Mouse (Mus musculus) NIH3T3 (cell line): Measurements from ENCODE around the gene Cd300lf.

ENCODE experiments used
- DNase-seq: peaks from one replicate; pipeline ENCODE4 v3.0.0-alpha.2; 2012; ENCODE audit warnings: low read depth

The Cd300lf gene

DNA sequence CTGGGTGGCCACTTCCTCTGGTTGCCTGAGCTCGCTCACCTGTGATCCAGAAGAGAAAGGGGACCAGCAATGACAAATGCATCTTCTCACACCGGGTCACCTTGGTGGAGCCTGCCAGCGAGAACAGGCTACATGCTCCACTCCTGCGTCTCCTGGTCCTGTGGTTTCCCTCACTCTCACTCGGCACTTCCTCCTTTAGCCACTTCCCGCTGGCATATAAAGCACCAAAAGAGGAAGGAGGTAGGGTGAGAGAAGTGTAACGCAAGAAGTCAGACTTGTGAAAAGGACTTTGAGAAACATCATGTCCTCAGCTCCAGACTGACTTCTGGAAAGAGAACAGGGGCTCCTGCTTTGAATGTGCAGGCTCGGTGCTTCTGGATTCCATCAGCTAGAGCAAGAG is at the start of gene Cd300lf:
Gene Cd300lf, minus strand, starts transcription at position 193 of the 400 bp plus-strand sequence.
- DNase-seq, result no peak

DNA sequence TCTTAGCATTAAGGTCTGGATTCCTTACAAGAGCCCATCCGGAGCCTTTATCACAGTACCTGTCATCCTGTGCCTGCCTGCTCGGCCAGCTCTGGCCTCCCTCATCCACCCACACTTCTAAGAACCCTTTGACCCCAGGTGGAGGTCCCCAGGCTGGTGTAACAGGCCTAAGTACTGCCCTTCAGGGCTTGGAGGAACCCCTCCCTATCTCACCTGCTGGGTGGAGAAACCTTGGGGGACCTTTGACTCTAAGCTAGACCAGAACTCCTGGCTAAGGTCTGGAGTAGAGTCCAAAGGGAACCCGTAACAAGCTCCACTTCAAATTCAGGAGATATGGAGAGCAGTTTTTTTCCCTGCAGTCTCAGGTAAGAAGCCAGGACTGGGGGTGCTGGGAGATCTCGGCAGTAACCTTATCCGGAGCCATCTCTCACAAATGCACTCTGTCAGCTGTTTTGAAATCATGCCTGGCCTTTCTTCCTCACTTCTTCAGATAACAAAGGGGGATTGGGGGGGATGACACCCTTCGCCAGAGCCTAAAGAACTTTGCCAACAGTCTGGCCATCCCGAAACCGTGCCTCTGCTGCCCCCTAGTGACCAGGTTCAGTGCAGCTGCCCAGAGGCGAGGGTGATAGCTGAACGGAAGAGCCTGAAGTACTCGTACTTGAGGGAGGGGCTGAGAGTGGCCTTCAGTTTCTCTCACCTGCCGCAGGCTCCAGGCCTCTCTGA is 48.3 kb upstream of the Cd300lf start:
- peak; percentile 86 for DNase-seq

DNA sequence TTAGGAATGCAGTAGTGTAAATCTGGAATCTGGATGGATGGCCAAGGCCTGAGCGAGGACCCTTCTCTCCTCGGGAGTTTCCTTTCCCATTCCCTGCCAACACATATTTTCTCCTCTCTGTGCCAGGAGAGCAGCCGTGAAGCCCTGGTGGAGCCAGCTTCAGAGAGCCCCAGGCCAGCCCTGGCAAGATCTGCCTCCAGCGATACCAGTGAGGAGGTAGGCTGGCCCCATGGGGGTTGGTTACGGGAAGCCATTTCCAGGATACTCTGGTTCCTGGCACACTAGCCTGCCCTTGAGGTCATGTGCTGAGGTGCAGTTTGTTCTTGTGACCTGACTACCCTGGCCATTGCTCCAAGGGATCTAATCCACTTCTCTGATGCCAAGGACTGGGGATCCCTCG is 46.1 kb upstream of the Cd300lf start:
- peak; percentile 46 for DNase-seq

DNA sequence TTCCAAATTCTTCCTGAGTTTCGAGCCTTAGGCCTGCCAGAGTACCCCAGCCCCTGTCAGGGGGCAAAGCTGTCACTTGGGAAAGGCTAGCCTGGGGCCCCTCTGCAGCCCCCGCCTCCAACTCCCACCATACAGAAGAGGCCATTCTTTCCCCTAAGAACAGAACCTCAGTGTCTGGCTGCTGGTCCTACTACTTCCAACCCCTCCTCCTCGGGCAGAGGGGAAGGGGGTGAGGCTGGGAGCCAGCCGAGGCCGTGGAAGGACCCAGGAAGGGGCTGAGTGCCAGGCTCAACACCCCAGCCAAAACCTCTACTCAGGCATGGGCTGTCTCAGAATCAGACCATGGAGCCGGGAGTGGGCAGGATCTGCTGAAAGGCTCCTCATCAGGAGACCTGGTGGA is 45.4 kb upstream of the Cd300lf start:
- DNase-seq, result no peak

DNA sequence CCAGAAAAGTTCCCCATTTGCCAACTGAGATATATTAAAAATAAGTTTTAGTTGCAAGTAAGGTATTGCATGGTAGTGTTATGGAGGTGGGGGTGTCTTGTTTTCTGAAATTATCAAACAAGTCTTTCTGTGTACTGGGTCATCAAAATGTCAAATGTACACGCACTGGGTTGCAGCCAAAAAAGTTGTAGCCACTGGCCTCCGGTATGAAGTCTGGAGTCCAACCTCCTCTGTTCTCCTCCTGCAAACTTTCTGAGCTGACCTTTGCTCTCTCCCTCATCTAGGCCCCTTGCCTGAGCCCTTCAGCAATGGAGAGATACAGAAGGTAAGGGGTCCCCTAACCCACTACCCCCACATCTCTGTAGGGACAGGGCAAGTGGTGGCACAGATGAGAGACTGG is 45.0 kb upstream of the Cd300lf start:
- no peak for DNase-seq

DNA sequence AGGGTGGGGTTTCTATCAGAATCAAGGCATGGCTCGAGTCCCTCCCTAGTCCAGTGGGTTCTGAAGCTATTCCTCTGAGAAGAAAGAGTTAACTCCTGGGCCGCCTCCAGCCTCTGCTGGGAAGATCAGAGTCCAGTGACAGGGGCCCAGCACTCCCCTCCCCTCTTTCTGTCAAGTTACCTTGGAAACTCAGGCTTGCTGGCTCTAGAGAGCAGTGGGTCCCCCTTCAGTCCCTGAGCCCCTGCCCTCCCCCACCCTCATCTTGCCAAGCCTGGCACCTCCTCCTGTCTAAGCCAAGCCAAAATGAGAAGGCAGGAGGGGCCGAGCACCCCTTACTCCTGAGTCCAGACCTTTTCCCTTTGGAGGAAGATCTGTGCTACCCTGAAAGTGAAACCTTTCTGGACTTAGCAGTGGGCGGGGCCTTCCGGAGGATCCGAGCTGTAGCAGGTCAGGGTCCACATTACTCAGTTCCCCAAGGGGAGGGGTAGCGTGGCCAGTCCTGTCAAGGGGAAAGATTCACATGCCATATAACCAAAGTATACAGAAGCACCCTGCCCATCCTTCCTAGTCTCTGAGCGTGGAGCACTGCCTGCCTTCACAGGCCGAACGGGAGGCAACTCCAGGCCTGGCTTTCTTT is 43.9 kb upstream of the Cd300lf start:
- DNase-seq, result no peak

DNA sequence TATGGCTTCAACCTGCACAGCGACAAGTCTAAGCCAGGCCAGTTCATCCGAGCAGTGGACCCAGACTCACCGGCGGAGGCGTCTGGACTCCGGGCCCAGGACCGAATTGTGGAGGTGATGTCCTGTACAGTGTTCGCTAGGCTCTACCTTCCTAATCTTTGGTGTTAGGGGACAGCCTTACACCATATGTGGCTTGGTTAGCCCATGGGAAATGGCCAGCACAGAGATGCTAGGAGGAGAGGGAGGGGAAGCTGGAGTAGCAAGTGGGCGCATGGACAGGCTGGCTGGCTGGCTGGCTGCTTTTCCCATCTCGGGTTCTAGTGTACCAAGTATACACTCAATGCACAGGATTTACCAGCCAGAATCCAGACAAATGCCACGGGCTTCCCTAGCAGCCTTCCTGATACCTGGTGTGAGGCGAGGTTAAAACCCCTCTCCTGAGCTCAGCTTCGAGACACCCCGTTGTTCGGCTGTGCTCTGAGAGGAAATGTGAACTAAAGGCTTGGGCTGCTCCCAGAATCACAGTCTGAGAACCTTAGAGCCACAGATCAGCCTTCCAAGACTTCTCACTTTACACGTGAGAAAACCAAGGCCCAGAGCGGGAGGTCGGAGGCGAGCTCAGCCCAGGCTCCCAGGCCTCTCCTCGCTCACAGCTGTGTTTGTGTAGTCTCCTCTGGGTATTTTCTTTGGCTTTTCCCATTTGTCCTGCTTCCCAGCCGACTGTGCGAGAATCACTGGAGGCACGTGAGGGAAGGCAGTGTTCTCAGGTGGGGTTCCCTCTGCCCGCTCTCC is 42.8 kb upstream of the Cd300lf start:
- no peak for DNase-seq

DNA sequence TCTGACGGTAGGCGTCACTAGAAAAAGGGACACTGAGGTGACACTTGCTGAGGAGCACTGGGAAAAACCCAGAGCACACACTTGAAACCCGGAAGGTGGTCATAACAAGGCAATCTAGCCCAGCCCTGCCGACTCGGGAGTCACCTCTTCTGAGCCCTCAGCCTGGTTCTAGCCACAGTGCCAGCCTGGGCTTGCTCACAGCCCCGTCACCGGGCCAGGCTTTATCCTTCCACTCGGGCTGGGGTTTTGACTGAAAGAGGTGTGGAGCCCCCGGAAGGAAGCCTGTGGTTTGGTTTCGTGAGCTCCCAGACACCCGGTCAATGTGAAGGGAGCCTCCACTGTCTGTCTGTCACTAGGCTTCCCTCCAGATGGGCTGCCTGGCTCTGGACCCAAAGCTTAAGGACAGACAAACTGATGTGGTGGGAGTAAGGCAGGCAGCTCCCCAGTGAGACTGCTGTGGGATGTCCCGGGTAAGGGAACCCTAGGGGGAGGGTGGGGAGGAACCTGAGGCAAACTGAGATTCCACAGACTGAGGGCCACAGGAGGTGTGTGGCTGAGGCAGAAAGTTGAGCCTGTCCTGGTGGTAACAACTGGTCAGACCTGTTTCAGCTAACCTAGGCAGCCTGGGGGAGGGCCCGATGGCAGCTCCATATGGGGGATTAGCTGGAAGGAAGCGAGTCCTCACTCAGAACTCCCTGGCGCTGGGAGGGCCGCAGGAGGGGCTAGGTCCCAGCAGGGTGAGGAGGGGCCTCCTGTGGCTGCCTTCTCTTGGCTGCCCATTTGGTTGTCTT is 40.0 kb upstream of the Cd300lf start:
- no peak for DNase-seq

DNA sequence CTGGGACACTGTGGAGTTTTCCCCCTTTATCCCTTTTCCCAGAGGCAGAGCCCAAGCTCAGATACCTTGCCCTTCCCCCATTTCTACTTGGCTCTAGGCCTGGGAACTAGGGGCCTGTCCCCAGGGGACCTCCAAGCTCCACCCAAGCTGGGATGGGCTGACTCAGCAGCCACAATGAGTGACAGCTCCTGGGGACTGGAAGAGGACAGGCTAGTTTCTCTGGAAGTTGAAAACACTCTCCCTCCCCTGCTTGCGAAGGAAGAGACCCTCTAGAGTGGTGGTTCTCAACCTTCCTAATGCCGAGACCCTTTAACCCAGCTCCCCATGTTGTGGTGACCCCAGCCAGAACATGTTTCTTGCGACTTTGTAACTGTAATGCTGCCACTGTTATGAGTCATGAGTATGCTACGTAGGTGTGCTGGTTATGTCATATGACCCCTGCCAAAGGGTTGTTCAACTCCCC is 39.1 kb upstream of the Cd300lf start:
- peak; percentile 71 for DNase-seq

DNA sequence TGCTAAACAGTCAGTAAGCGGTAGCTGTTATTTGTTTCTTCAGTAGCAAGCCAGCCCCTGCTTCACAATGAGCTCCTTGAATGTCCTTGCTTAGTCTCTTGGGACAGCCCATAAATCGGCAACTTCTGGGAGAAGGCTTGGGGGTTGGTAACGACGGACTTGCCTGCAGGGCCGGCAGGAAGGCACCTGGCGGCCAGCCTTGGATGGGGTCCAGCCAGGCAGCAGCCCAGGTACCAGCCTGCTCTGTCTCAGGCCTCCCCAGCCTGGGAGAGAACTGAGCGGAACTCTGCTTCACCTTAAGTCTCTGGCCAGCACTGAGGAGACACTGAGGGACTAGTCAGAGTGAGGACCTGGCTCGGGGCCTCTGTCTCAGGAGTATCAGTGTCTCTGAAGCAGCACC is 37.3 kb upstream of the Cd300lf start:
- DNase-seq, result no peak

DNA sequence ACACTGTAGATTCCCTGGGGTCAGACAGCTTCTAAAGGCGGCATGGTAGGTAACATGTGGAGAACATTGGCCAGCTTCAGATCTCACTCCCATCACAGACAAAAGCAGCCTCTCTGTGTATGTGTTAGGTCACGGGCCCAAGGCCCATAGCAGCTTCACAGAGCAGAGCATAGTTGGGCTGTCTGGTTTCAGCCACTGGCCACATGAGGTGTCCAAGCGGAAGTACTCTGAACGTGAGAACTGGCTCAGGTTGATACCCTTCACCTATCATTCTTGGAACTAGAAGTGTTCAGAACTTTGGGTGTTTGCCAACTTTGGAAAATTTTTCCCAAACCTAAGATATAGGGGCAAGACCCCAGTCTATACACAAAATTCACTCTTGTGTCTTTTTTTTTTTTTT is 35.6 kb upstream of the Cd300lf start:
- DNase-seq, result no peak

DNA sequence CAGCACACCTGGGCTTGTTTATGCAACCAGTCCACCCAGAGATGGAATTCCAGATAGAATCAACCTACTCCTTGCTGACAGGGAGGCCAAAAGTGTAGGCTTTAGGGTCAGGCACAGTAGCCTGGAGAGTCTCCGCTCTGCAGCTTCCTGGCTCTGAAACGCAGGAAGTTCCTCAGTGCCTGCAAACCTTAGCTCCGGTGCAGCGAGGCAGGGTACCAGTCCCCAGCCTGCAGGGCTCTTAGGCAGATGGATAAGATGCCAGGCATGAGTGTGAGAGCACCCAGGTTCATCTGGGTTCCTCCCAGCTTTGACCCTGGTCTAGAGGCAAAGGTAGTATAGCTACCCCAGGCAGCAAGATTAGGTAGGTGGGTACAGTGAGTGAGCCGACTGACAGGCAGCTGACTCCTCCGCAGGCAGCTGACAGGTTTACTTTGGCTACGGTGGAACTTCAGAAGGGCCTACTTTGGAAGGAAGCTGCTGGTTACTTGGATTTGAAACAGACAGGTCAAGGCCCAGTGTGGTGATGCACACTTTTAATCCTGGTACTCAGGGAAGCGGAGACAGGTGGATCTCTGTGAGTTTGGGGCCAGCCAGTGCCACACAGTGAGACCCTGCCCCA is 33.9 kb upstream of the Cd300lf start:
- DNase-seq, result no peak

DNA sequence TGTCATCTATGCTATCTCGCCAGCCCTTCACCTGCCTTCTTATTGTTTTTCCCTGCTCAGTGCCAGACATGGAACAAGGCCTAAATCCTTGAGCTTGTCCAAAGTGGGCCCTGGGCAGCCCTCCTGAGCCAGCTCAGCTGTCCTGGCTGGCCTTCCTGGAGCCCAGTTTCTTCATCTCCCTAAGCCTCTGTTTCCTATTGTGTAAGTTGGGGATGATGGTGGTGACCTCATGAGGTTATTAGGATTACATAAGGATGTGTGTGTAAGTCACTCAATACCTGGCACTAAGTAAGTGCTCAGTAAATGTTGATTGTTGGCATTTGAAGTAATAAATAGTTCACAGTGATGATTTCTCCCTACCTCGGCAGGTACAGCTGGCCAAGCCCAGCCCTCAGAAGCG is 33.0 kb upstream of the Cd300lf start:
- DNase-seq, result no peak

DNA sequence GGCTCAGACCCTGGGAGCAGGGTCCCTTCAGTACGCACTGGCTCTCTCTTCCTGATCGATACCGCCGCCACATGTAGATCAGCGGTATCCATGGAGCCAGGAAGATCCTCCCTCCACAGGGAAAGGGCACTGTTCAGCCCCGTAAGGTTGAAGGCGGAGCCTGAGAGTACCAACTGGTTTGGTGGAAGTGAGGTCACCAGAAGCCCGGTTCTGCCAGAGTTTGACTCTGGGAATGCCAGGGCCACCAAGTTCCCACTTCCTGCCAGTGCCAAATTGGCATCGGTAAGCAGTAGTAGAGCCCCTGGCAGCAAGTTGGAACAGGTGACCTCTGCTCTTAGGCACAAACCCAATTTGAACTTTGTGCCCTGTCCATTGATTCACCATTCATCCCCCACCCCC is 31.2 kb upstream of the Cd300lf start:
- no peak for DNase-seq

DNA sequence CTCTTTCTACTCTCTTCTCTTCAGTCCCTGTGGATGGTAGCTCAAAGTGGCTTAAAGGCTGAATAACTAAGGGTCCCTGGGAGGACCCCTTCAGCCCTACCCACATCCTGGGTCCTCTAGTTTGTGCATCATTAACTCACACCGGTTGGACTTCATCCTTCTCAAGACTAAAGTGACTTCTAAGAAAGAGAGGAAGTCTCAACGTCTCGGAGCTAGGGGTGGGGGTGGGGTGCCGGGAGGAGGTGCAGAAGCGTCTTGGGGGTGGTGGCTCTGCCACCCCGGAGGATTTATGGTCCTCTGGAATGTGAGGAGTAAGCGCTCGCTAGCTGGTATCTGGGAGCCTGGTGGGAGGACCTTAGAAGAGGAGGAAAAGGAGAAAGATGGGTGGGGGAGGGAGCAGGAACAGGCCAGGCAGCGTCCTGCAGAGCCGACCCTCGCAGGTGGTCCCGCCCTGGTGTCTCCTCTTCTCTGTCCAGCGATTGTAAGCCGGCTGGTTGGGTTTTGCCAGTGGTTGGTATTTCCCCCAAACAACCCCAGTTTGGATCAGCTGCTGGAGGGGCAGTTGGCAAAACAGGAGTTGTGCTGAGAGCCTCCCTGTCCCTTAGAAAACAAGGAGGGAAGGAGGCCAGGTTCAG is 30.7 kb upstream of the Cd300lf start:
- DNase-seq, result peak; percentile 49

DNA sequence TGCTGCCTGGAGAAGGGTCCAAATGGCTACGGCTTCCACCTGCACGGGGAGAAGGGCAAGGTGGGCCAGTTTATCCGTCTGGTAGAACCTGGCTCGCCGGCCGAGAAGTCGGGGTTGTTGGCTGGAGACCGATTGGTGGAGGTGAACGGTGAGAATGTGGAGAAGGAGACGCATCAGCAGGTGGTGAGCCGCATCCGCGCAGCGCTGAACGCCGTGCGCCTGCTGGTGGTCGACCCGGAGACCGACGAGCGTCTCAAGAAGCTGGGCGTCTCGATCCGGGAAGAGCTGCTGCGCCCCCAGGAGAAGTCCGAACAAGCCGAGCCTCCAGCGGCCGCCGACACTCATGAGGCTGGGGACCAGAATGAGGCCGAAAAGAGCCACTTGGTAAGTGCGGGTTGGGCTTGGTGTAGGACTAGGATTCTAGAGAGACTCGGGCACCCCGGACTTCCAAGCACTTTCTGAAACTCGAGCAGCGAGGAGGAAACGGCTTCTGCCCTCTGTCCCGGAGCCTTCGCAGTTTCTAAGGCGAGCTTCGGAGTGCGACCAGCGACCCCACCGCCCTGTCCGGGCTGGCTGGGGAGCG is 29.9 kb upstream of the Cd300lf start:
- DNase-seq, result peak; percentile 55

DNA sequence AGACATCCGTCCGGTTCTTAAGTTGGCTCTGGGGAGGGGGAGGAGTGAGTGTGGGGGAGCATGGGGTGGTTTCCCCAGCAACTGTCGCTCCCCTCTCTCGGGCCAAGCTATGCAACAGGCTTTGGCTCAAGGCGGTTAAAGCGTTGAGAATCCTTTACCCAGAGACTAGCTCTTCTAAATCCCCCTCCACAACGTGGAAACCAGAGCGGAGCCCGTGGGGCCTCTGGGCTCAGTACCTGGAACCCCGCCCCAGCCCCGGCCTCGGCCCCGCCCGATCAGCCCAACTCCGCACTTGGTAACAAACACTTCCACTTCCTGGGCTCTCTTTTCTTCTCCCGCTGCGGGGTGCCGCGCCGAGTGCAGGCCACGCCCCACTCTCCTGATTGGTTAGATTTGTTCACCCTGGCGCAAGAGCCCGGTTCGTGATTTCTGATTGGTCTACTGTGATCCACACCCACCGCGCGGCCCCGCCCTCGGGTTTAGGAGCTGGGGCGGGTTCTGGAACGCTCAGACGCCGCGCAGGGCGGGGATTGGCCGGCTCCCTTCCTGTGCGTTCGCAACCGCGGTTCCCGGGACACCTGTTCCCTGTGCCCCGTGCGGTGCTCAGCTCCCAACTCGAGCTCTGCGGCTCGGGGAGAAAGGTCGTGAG is 29.2 kb upstream of the Cd300lf start, which contains the start of gene Slc9a3r1:
Gene Slc9a3r1, plus strand, starts transcription at position 510 of the 649 bp plus-strand sequence.
- DNase-seq, result peak; percentile 98

DNA sequence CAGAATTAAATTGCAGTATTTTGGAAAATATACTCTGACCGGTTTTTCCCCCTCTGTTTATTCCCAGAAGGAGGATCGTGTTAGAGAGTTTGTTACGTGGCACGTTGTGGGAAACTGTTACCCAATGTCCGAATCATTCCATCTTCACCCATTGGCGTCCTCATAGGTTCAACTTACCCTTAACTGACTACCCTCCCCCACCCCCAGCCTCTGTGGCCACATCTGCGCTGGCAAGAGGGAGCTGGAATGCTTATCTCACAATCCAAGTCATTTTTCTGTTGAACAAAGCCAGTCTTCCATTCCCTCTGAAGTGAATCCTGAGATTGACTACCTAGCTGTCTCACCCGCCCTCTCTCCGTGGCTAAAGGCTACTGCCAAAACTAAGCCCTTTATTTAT is 28.4 kb upstream of the Cd300lf start:
- peak; percentile 70 for DNase-seq

DNA sequence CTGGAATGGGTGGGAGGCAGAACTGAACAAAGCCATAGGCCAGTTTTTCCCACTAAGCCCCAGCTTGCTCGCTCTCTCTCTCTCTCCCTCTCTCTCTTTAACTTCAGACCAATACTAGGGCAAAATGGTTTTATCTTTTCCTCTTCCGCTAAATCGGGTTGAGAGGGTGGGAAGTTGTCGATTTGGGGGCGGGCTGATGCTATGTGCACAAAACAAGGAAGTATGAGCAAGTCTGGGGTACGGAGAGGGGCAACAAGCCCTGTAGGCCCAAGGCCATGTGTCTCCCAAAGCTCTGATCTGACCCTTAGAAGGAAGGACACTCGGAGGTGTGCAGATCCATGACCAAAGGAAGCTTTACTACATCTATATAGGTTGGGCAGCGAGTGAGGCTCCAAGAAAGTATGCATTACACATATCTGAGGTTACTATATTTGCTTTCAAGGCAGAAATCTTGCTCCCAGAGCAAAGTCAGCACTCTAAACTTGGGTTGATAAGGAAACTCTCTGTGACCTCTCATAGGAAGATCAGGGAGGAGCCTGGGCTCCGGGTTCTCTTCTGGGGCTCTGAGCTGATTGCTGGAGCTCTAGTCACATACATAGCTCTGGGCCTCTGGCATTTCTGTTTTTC is 27.9 kb upstream of the Cd300lf start:
- no peak for DNase-seq
